Mouse (Mus musculus) myocyte (in vitro differentiated cells): ENCODE data around the gene Fcamr. TPM values are rescaled to one million over a fixed set of nuclear protein-coding genes. Genes with fewer than 3 reads are reported as not detected.

ENCODE experiments used
- H3K27me3 ChIP-seq: one replicate; pipeline ENCODE4 v1.6.1; 2011; ENCODE audit not compliant: control insufficient read depth, insufficient read depth, insufficient read length
- H3K36me3 ChIP-seq: one replicate; pipeline ENCODE4 v1.6.1; 2011; ENCODE audit not compliant: control insufficient read depth, insufficient read depth
- H3K4me2 ChIP-seq: one replicate; pipeline ENCODE4 v1.6.1; 2011; ENCODE audit warnings: low read depth, control low read depth
- H3K4me3 ChIP-seq: one replicate; pipeline ENCODE4 v1.5.1; 2011; ENCODE audit warnings: mild to moderate bottlenecking, control low read depth, moderate library complexity
- H3K79me2 ChIP-seq: one replicate; pipeline ENCODE4 v1.6.1; 2011; ENCODE audit not compliant: control insufficient read depth, insufficient read depth
- H3ac ChIP-seq: one replicate; pipeline ENCODE4 v1.6.1; 2011; ENCODE audit not compliant: control insufficient read depth, insufficient read length
- CEBPB ChIP-seq: IDR thresholded peaks from 2 replicates; pipeline ENCODE4 v1.6.1; 2011; ENCODE audit warnings: mild to moderate bottlenecking, moderate library complexity; ENCODE audit not compliant: poor library complexity, insufficient read depth, severe bottlenecking
- E2F4 ChIP-seq: IDR thresholded peaks from one replicate; pipeline ENCODE4 v1.6.1; 2011; ENCODE audit warnings: mild to moderate bottlenecking, control low read depth, moderate library complexity; ENCODE audit not compliant: insufficient read depth
- MAX ChIP-seq: IDR thresholded peaks from one replicate; pipeline ENCODE4 v1.6.1; 2011; ENCODE audit warnings: low read depth, mild to moderate bottlenecking, control low read depth
- MYOD1 ChIP-seq, 3 experiments: IDR thresholded peaks; one replicate each; pipeline ENCODE4 v1.6.1; 2011; ENCODE audit warnings: control low read depth in 2 of 3, low read depth in 2 of 3, mild to moderate bottlenecking in 2 of 3, moderate library complexity in 1 of 3; ENCODE audit not compliant: insufficient read length in 2 of 3, control insufficient read depth in 1 of 3
- MYOG ChIP-seq, 3 experiments: IDR thresholded peaks; one replicate each; pipeline ENCODE4 v1.6.1; 2011; ENCODE audit warnings: control low read depth in 2 of 3, low read depth in 2 of 3, mild to moderate bottlenecking in 2 of 3; ENCODE audit not compliant: insufficient read length in 2 of 3, control insufficient read depth in 1 of 3, insufficient read depth in 1 of 3
- POLR2A ChIP-seq: IDR thresholded peaks from one replicate; pipeline ENCODE4 v1.6.1; 2011; ENCODE audit warnings: low read depth, mild to moderate bottlenecking, control low read depth, moderate library complexity; ENCODE audit not compliant: insufficient read length
- POLR2AphosphoS2 ChIP-seq: IDR thresholded peaks from one replicate; pipeline ENCODE4 v1.6.1; 2011; ENCODE audit warnings: low read depth, control low read depth; ENCODE audit not compliant: insufficient read length
- REST ChIP-seq: IDR thresholded peaks from one replicate; pipeline ENCODE4 v1.6.1; 2011; ENCODE audit warnings: mild to moderate bottlenecking, control low read depth, moderate library complexity; ENCODE audit not compliant: insufficient read depth, insufficient read length
- SRF ChIP-seq: IDR thresholded peaks from one replicate; pipeline ENCODE4 v1.6.1; 2011; ENCODE audit warnings: low read depth; ENCODE audit not compliant: control insufficient read depth, insufficient read length
- TCF12 ChIP-seq: IDR thresholded peaks from one replicate; pipeline ENCODE4 v1.6.1; 2011; ENCODE audit warnings: mild to moderate bottlenecking, control low read depth; ENCODE audit not compliant: poor library complexity, insufficient read depth, severe bottlenecking
- TCF3 ChIP-seq: IDR thresholded peaks from one replicate; pipeline ENCODE4 v1.6.1; 2011; ENCODE audit warnings: low read depth, control low read depth; ENCODE audit not compliant: insufficient read length
- USF1 ChIP-seq: IDR thresholded peaks from one replicate; pipeline ENCODE4 v1.6.1; 2011; ENCODE audit warnings: low read depth, mild to moderate bottlenecking, control low read depth, moderate library complexity
- polyA plus RNA-seq: library from polyadenylated mRNA; unstranded; fragments of >200 nt; fragmentation: generic; extraction: Trizol; gene quantifications from one replicate; pipeline ENCODE4 v1.2.1, GENCODE M21; 2012; ENCODE audit warnings: missing spikeins

The Fcamr gene
- polyA plus RNA-seq, 1 experiment, result not detected

DNA sequence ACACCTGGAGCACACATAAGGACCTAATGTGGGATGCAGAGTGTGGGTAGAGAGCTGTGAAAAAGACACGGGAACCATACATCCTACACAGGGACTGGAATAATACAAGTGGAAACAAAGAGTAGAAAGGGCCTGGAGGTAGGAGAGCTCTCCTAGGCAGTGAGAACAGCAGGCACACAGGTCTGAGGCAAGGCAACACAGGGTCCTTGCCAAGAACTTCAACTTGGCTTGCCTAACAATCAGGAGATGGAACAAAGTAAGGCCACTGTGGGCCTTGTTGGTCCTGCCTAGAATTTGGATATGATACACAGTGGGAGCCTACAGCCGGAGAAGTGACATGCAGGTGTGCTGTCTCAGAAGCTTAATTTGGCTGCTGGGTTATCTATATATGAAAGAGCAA lies 30.8 kb upstream of the Fcamr start:
- Histone ChIP-seq H3K36me3 (no peaks in the 10 kb centered on the region), H3K79me2 (no peaks in the 10 kb centered on the region)
- TF ChIP-seq TCF12, result no peak
- no peak for TF ChIP-seq MYOD1 (IDR thresholded peaks at IDR 0.05; ENCODE audit: control insufficient read depth in 1 of 3, insufficient read length in 2 of 3, low read depth in 2 of 3)
- no peak for TF ChIP-seq POLR2AphosphoS2
- TF ChIP-seq MAX, result no peak
- no peak for TF ChIP-seq MYOG (IDR thresholded peaks at IDR 0.05; ENCODE audit: control insufficient read depth in 1 of 3, insufficient read depth in 1 of 3, insufficient read length in 2 of 3, low read depth in 2 of 3)
- no peak for TF ChIP-seq USF1
- no peak for TF ChIP-seq POLR2A

DNA sequence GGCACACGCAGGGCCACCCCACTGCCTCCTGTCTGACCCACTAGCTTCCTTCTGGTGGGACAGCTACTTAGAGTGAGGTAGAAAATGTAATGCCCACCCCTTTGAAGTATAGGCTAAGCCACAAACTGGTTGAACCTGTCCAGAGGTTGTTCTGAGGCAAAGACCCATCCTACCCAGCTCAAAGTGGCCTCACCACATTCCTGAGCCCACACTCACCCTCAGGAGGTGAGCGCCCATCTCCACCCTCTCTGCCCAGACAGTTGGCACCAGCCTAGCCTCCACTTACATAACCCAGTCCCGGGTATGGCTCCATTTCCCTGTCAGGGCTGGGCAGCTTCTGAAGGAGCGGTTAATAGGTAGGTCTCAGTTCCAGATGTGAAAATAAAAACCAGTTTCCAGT lies 30.2 kb upstream of the Fcamr start:
- no peak overlapping the region for H3ac ChIP-seq
- no peak overlapping the region for H3K4me2 ChIP-seq
- no peak overlapping the region for H3K4me3 ChIP-seq
- H3K27me3 ChIP-seq, result peaks cover 4% of the 10 kb centered on the region
- no peaks in the 10 kb centered on the region for H3K36me3 ChIP-seq
- no peak for TF ChIP-seq USF1
- TF ChIP-seq MAX, result no peak
- TF ChIP-seq E2F4, result no peak
- no peak for TF ChIP-seq REST
- no peaks in the 10 kb centered on the region for H3K79me2 ChIP-seq

More for the DNA sequence above, 30.8 kb upstream of the Fcamr start:
- no peak overlapping the region for H3ac ChIP-seq
- H3K27me3 ChIP-seq, result peaks cover 4% of the 10 kb centered on the region
- no peak overlapping the region for H3K4me3 ChIP-seq
- H3K4me2 ChIP-seq, result no peak overlapping the region

DNA sequence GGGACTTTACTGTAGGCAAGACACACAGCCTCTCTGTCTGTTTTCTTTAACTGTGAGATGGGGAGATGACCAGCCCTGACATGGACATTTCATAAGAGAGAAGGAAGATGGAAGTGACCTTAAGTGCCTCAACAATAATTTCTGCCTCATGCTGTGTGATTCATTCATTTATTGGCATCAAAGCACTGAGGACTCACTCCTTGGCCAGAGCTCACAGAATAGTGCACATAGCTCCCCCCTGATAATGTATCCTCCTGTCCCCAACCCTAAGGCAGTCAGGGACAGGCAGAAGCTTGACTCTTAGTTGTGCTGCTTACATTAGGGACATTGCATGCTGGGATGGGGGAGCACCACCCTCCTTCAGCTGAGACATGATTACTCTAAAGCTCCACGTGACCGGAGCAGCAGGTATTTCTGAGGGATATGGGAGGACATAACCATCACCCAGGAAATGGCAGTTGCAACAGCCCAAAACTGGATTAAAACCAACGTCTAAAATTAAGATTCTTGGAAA lies 29.7 kb upstream of the Fcamr start:
- no peak overlapping the region for H3K4me3 ChIP-seq
- no peak overlapping the region for H3ac ChIP-seq
- TF ChIP-seq SRF (no peak), POLR2AphosphoS2 (no peak), POLR2A (no peak), TCF3 (no peak), USF1 (no peak), REST (no peak), CEBPB (no peak), MAX (no peak), MYOG (IDR thresholded peaks at IDR 0.05; ENCODE audit: control insufficient read depth in 1 of 3, insufficient read depth in 1 of 3, insufficient read length in 2 of 3, low read depth in 2 of 3) (no peak), E2F4 (no peak), MYOD1 (IDR thresholded peaks at IDR 0.05; ENCODE audit: control insufficient read depth in 1 of 3, insufficient read length in 2 of 3, low read depth in 2 of 3) (no peak), TCF12 (no peak)
- H3K4me2 ChIP-seq, result no peak overlapping the region
- no peaks in the 10 kb centered on the region for H3K79me2 ChIP-seq
- H3K36me3 ChIP-seq, result no peaks in the 10 kb centered on the region
- peaks cover 4% of the 10 kb centered on the region for H3K27me3 ChIP-seq

DNA sequence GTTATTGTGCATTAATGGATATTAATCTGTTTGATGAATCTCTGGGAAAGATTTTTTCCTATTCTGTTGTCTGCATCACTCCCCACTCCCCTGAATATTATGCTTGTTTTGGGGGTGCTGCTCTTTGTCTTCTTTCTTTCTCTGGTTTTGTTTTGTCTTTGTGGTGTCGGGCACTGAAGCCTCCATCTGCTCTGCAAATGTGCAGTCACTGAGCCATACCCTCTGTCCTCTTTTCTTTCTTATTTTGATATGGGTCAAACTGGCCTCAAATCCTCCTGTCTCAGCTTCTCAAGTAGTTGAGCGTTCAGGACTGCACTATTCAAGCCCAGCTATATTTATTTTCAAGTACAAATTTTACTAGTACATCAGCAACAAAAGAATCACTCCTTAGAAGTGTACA lies 25.5 kb upstream of the Fcamr start:
- Histone ChIP-seq H3ac (no peak overlapping the region), H3K36me3 (no peaks in the 10 kb centered on the region), H3K4me3 (no peak overlapping the region), H3K27me3 (no peaks in the 10 kb centered on the region), H3K79me2 (no peaks in the 10 kb centered on the region), H3K4me2 (no peak overlapping the region)
- TF ChIP-seq TCF12, result no peak
- no peak for TF ChIP-seq REST
- no peak for TF ChIP-seq POLR2AphosphoS2
- TF ChIP-seq USF1, result no peak
- TF ChIP-seq MAX, result no peak

DNA sequence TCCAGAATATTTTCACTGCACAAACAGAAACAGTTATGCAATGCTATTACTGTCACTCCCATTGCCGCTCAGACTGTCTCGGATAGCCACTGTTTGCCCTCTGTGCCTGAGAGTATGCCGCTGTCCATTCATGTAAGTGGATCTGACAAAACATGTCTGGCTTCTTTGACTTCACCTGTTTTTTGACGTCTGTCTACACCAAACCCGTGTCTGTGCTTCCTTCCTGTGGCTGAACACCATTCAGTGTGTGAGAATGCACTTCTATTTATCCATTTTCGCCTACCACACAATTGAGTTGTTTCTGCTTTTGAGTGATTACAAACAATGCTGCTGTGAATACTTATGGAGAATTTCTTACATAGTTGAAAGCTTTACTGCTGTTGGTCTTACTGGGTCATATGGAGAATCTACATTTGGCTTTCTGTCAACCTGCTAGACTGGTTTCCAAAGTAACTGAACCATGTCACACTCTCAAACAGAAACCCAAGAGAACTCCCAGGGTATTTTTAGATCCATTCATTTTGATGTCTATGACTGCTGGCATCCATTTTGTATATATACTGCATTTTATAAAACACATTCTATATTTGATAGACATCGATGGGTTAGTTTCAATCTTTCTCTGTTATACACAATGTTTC lies 24.9 kb upstream of the Fcamr start:
- Histone ChIP-seq H3K4me2 (no peak overlapping the region), H3K36me3 (no peaks in the 10 kb centered on the region), H3K27me3 (no peaks in the 10 kb centered on the region), H3ac (no peak overlapping the region), H3K4me3 (no peak overlapping the region), H3K79me2 (no peaks in the 10 kb centered on the region)
- no peak for TF ChIP-seq MYOD1 (IDR thresholded peaks at IDR 0.05; ENCODE audit: control insufficient read depth in 1 of 3, insufficient read length in 2 of 3, low read depth in 2 of 3)
- TF ChIP-seq USF1, result no peak
- TF ChIP-seq E2F4, result no peak
- TF ChIP-seq POLR2AphosphoS2, result no peak
- no peak for TF ChIP-seq REST
- no peak for TF ChIP-seq MAX
